Mouse (Mus musculus) MEL (cell line): ENCODE measurements around the gene Psg25. TPM values are rescaled to one million over a fixed set of nuclear protein-coding genes. Genes with fewer than 3 reads are reported as not detected.

Source experiments
- DNase-seq: peaks from one replicate; pipeline ENCODE4 v3.0.0; 2011; ENCODE audit warnings: low read depth, low spot score
- H3K27ac ChIP-seq: 2 replicates; pipeline ENCODE4 v1.5.1; 2012; ENCODE audit warnings: low read depth, mild to moderate bottlenecking, control low read depth, low read length, moderate library complexity; ENCODE audit not compliant: control insufficient read depth
- H3K27me3 ChIP-seq, 2 experiments: fragments of 150-350 bp in 1 of 2; sonication (generic) in 1 of 2; 2 replicates each; pipeline ENCODE4 v1.6.1; 2012; ENCODE audit warnings: low read length in 2 of 2, mild to moderate bottlenecking in 2 of 2, improper control_type of control experiment in 1 of 2, moderate library complexity in 1 of 2; ENCODE audit not compliant: insufficient read depth in 2 of 2, control insufficient read depth in 1 of 2
- H3K36me3 ChIP-seq, 2 experiments: 2 replicates each; pipeline ENCODE4 v1.6.1; 2012 to 2014; ENCODE audit warnings: low read length in 2 of 2, improper control_type of control experiment in 1 of 2, inconsistent platforms in 1 of 2, mild to moderate bottlenecking in 1 of 2; ENCODE audit not compliant: insufficient read depth in 2 of 2, control insufficient read depth in 1 of 2
- H3K4me1 ChIP-seq, 2 experiments: fragments of 150-350 bp in 1 of 2; sonication (generic) in 1 of 2; 2 replicates each; pipeline ENCODE4 v1.6.1; 2012; ENCODE audit warnings: low read length in 2 of 2, improper control_type of control experiment in 1 of 2, mild to moderate bottlenecking in 1 of 2; ENCODE audit not compliant: insufficient read depth in 2 of 2, control insufficient read depth in 1 of 2
- H3K4me3 ChIP-seq, 2 experiments: fragments of 150-350 bp in 1 of 2; sonication (generic) in 1 of 2; 2 replicates each; pipeline ENCODE4 v1.5.1; 2012; ENCODE audit warnings: low read depth in 2 of 2, low read length in 2 of 2, mild to moderate bottlenecking in 2 of 2, moderate library complexity in 2 of 2, control low read depth in 1 of 2, improper control_type of control experiment in 1 of 2; ENCODE audit not compliant: control insufficient read depth in 1 of 2, insufficient read depth in 1 of 2
- H3K79me2 ChIP-seq: 2 replicates; pipeline ENCODE4 v1.6.1; 2012; ENCODE audit warnings: mild to moderate bottlenecking, low read length, moderate library complexity; ENCODE audit not compliant: control insufficient read depth, poor library complexity, insufficient read depth
- H3K9ac ChIP-seq: 2 replicates; pipeline ENCODE4 v1.6.1; 2012; ENCODE audit warnings: low read depth, mild to moderate bottlenecking, control low read depth, low read length, moderate library complexity; ENCODE audit not compliant: control insufficient read depth, poor library complexity, severe bottlenecking
- H3K9me3 ChIP-seq: fragments of 150-350 bp; sonication (generic); replicated peaks from 2 replicates; pipeline ENCODE4 v1.6.1; 2012; ENCODE audit warnings: mild to moderate bottlenecking, low read length, improper control_type of control experiment, moderate library complexity; ENCODE audit not compliant: insufficient read depth
- CHD1 ChIP-seq: IDR thresholded peaks from 2 replicates; pipeline ENCODE4 v1.6.1; 2012; ENCODE audit warnings: low read depth, mild to moderate bottlenecking, inconsistent platforms, low read length, improper control_type of control experiment
- CHD2 ChIP-seq: IDR thresholded peaks from 2 replicates; pipeline ENCODE4 v1.6.1; 2011; ENCODE audit warnings: low read length, improper control_type of control experiment
- CTCF ChIP-seq, 3 experiments: IDR thresholded peaks in 2 of 3; conservative IDR thresholded peaks in 1 of 3; 2 replicates each; pipeline ENCODE4 v1.5.1; 2011 to 2012; ENCODE audit warnings: low read length in 3 of 3, low read depth in 2 of 3, mild to moderate bottlenecking in 2 of 3, improper control_type of control experiment in 1 of 3, inconsistent platforms in 1 of 3, mixed read lengths in 1 of 3, moderate library complexity in 1 of 3; ENCODE audit not compliant: control insufficient read depth in 1 of 3, insufficient read depth in 1 of 3, poor library complexity in 1 of 3, severe bottlenecking in 1 of 3
- GABPA ChIP-seq: IDR thresholded peaks from 2 replicates; pipeline ENCODE4 v1.6.1; 2012; ENCODE audit warnings: low read depth, mild to moderate bottlenecking, inconsistent platforms, low read length, improper control_type of control experiment, moderate library complexity
- MAX ChIP-seq: IDR thresholded peaks from 2 replicates; pipeline ENCODE4 v1.6.1; 2011; ENCODE audit warnings: low read length, improper control_type of control experiment
- MAZ ChIP-seq: IDR thresholded peaks from 2 replicates; pipeline ENCODE4 v1.6.1; 2012; ENCODE audit warnings: low read depth, mild to moderate bottlenecking, inconsistent platforms, low read length, improper control_type of control experiment
- MYC ChIP-seq: IDR thresholded peaks from 2 replicates; pipeline ENCODE4 v1.6.1; 2011; ENCODE audit warnings: low read depth, mild to moderate bottlenecking, low read length, improper control_type of control experiment, moderate library complexity
- NRF1 ChIP-seq: IDR thresholded peaks from 2 replicates; pipeline ENCODE4 v1.6.1; 2014; ENCODE audit warnings: low read depth, mild to moderate bottlenecking, inconsistent platforms, low read length, improper control_type of control experiment, moderate library complexity; ENCODE audit not compliant: poor library complexity, insufficient read depth, severe bottlenecking
- POLR2AphosphoS5 ChIP-seq: IDR thresholded peaks from 2 replicates; pipeline ENCODE4 v1.6.1; 2012; ENCODE audit warnings: low read depth, borderline replicate concordance, mild to moderate bottlenecking, inconsistent platforms, low read length, moderate library complexity, mixed read lengths
- RAD21 ChIP-seq: IDR thresholded peaks from 2 replicates; pipeline ENCODE4 v1.6.1; 2011; ENCODE audit warnings: mild to moderate bottlenecking, low read depth, low read length, improper control_type of control experiment
- TCF12 ChIP-seq: IDR thresholded peaks from 2 replicates; pipeline ENCODE4 v1.6.1; 2014; ENCODE audit warnings: low read depth, mild to moderate bottlenecking, inconsistent platforms, low read length, improper control_type of control experiment, moderate library complexity
- UBTF ChIP-seq: IDR thresholded peaks from 2 replicates; pipeline ENCODE4 v1.6.1; 2012; ENCODE audit warnings: low read depth, mild to moderate bottlenecking, inconsistent platforms, low read length, improper control_type of control experiment, moderate library complexity, borderline replicate concordance; ENCODE audit not compliant: insufficient read depth
- USF1 ChIP-seq: IDR thresholded peaks from 2 replicates; pipeline ENCODE4 v1.6.1; 2014; ENCODE audit warnings: low read depth, mild to moderate bottlenecking, inconsistent platforms, low read length, improper control_type of control experiment, moderate library complexity
- ZNF384 ChIP-seq: IDR thresholded peaks from 2 replicates; pipeline ENCODE4 v1.6.1; 2012; ENCODE audit warnings: low read depth, mild to moderate bottlenecking, inconsistent platforms, low read length, improper control_type of control experiment
- polyA plus RNA-seq, 2 experiments: library from polyadenylated mRNA; stranded (reverse) in 1 of 2; unstranded in 1 of 2; fragments of >175 nt in 1 of 2; fragments of >200 nt in 1 of 2; gene quantifications; 2 replicates each; pipeline versions ENCODE4 v1.2.1 to v1.2.4; 2012; ENCODE audit warnings: low replicate concordance in 2 of 2, low read depth in 1 of 2; ENCODE audit not compliant: insufficient read length in 2 of 2, insufficient read depth in 1 of 2, missing spikeins in 1 of 2
- total RNA-seq: library from RNA; depleted of rRNA; stranded (reverse); fragments of 300-350 nt; gene quantifications from 2 replicates; pipeline ENCODE4 v1.2.3, GENCODE M21; 2012; rRNA removed

Psg25 gene
- total and polyA plus RNA-seq, 3 experiments, result not detected

GRCm38 (mm10) chr7:18511479-18511878 lies 20.6 kb downstream of the Psg25 start:
- no peak for TF ChIP-seq GABPA
- TF ChIP-seq MAZ, result no peak
- no peak for TF ChIP-seq ZNF384
- TF ChIP-seq CTCF (IDR thresholded peaks at IDR 0.05 in 2 of 3, conservative IDR thresholded peaks at IDR 0.05 in 1 of 3; ENCODE audit: control insufficient read depth in 1 of 3, insufficient read depth in 1 of 3, low read depth in 2 of 3, low read length in 3 of 3, poor library complexity in 1 of 3, severe bottlenecking in 1 of 3), result peak in 1 of 3 experiments; percentile 17; a peak in 1 of 6 replicates
- TF ChIP-seq POLR2AphosphoS5, result no peak
- TF ChIP-seq UBTF, result no peak
- no peak for TF ChIP-seq MYC
- no peak for TF ChIP-seq CHD2
- TF ChIP-seq CHD1, result no peak
- Histone ChIP-seq H3K9me3 (no peaks in the 10 kb centered on the region), H3K27me3 (no peaks in the 10 kb centered on the region), H3K79me2 (no peaks in the 10 kb centered on the region), H3K36me3 (no peaks in the 10 kb centered on the region), H3K27ac (no peak overlapping the region), H3K9ac (no peak overlapping the region), H3K4me3 (no peak overlapping the region), H3K4me1 (no peaks in the 10 kb centered on the region)
- DNase-seq, result no peak

DNA sequence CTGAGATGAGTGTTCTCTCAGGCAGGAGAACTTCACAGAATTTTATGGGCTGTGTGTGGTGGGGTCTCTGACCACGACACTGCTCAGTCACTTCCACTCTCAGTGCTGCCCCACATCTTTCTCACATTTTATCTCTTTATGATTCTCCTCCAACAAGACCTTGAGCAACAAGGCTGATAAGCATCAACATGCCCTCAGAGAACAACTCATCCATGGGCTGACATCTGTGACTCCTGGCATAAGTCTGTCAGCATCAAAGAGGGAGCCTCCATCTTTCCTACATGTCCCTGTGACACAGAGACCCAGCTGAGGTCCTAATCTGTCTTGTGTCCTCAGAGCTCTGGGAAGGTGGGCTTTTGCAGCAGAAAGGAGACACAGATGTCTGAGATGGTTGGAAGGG lies 48.0 kb downstream of the Psg25 start, which contains the start of gene Psg26:
Gene Psg26 (minus strand): TSS at position 101 of the 400 bp plus-strand sequence.
- no peaks in the 10 kb centered on the region for H3K4me1 ChIP-seq
- H3K27me3 ChIP-seq, result no peaks in the 10 kb centered on the region
- no peak within 1 kb of the TSS for H3K9ac ChIP-seq
- no peak within 1 kb of the TSS for H3K27ac ChIP-seq
- TF ChIP-seq NRF1, result no peak
- no peak for TF ChIP-seq RAD21
- no peak for TF ChIP-seq USF1
- no peak for TF ChIP-seq TCF12
- no peak for TF ChIP-seq MAX
- no peaks in the 10 kb centered on the region for H3K9me3 ChIP-seq
- no peak within 1 kb of the TSS for H3K4me3 ChIP-seq
- no peaks in the 10 kb centered on the region for H3K36me3 ChIP-seq
- no peaks in the 10 kb centered on the region for H3K79me2 ChIP-seq
- no peak for DNase-seq

Other genes starting within 250 kb of the Psg25 start
- not detected in 2 replicates for gene Psg18, start 177.3 kb downstream of the Psg25 start, total RNA-seq
- gene Psg18, start 177.3 kb downstream of the Psg25 start, polyA plus RNA-seq, result not detected
- not detected in 2 replicates for gene Psg28, start 100.2 kb downstream of the Psg25 start, total RNA-seq
- gene Psg28, start 100.2 kb downstream of the Psg25 start, polyA plus RNA-seq, result not detected
- not detected in 2 replicates for gene Psg26, start 48.1 kb downstream of the Psg25 start, total RNA-seq
- gene Psg26, start 48.1 kb downstream of the Psg25 start, polyA plus RNA-seq, result not detected
- not detected in 2 replicates for gene Psg27, start 35.0 kb upstream of the Psg25 start, total RNA-seq
- not detected for gene Psg27, start 35.0 kb upstream of the Psg25 start, polyA plus RNA-seq
- not detected in 2 replicates for gene Psg23, start 84.2 kb upstream of the Psg25 start, total RNA-seq
- gene Psg23, start 84.2 kb upstream of the Psg25 start, polyA plus RNA-seq, result not detected
- not detected in 2 replicates for gene Psg21, start 124.5 kb upstream of the Psg25 start, total RNA-seq
- not detected for gene Psg21, start 124.5 kb upstream of the Psg25 start, polyA plus RNA-seq
- not detected in 2 replicates for gene Psg20, start 153.9 kb upstream of the Psg25 start, total RNA-seq
- gene Psg20, start 153.9 kb upstream of the Psg25 start, polyA plus RNA-seq, result not detected
- not detected in 2 replicates for gene Psg22, start 185.8 kb upstream of the Psg25 start, total RNA-seq
- gene Psg22, start 185.8 kb upstream of the Psg25 start, polyA plus RNA-seq, result not detected